Mouse (Mus musculus): ENCODE data around the gene Exoc3l4.

DNA sequence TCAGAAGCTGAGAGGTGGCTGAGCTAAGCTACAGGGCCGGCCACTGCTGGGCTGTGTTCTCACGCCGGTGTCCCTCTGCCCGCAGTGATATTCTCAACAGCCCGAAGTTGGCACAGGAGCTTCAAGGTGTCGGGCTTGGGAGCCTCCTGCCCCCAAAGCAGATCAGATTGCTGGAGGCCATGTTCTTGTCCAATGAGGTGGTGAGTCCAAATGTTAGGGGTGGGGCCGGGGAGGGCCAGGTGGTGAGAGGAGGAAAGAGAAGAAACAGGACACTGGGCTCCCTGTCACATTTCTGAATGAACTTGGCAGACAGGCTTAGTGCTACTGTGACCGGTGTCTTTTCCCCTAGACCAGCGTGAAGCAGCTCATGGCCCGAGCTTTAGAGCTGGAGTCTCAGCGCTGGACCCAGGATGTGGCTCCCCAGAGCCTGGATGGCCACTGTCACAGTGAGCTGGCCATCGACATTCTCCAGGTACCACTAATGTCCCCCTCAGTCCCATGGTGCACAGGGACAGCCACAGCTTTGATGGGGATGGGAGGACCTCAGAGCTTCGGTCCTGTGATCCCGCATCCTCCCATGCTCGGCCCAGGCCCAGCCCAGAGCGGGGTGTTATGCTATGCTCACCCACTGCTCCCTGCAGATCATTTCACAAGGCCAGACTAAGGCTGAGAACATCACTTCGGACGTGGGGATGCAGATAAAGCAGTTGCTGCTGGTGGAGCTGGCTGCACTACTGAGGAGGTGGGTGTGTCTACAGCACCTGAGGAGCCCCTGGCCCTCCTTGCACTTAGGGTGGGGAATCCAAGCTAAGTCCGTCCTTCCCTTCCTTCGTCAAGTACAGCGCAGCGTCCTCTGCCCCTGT, 31.3 kb downstream of the Exoc3l4 start:
- no peak for TF ChIP-seq POLR2A (IDR thresholded peaks at IDR 0.05; ENCODE audit: insufficient read depth, low read length)
- no peak for TF ChIP-seq CTCF (IDR thresholded peaks at IDR 0.05; ENCODE audit: low read depth, low read length)
